Mouse (Mus musculus): ENCODE data around the gene Acad10. TPM values are rescaled to one million over a fixed set of nuclear protein-coding genes. Genes with fewer than 3 reads are reported as not detected.
A peak's percentile ranks its signal among the peaks of the same experiment; 100 is the strongest.
"Not testable (repeated sequence)": the region's sequence is repeated elsewhere in the genome, so short reads cannot be mapped to it uniquely, and the experiment has no call there.

The Acad10 gene
- total RNA-seq, 2 experiments from 2014 or later, result 4.2 to 4.3 TPM

DNA sequence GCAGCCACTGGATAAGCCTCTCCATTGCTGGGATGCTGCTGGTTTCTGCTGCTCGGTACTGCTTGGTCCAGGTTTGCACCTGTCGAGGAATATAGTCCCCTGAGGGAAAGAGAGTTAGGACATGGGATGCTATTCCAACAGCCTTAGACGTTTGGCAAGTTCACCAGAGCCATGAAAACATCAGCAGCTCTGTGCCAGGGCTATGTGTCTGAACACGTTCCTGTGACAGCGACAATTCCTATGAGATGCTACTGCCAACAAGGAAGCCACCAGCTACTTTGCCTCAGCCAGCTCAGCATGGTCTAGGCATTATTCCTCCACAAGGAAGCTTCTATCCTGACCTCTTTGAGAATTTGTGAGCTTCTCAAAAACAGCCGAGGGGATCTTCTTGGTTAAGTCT, 23.0 kb downstream of the Acad10 start:
- H3K27ac ChIP-seq, result no peak overlapping the region
- no peak overlapping the region for H3K4me3 ChIP-seq
- DNase-seq (ENCODE audit: low spot score in 2 of 2), result no peak
- TF ChIP-seq CTCF (conservative IDR thresholded peaks at IDR 0.05), result no peak

DNA sequence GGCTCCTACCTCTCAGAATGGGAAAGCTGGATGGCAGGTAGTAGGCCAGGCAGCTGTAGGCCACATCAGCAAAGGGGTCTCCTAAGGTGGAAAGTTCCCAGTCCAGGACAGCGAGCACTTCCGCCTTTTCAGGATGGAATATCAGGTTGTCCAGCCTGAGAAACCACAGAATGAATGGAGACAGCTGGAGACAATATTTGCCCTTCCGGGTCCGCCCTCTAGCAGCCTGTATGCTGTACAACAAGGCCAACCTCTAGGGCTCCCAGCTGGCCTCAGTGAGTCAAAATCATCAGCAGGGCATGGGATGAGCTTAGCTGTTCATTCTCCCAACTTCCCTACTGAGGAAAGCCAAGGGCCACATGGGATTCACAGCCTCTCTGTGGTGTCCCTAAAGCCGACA, 25.6 kb downstream of the Acad10 start:
- Histone ChIP-seq H3K27ac (no peak overlapping the region), H3K4me3 (no peak overlapping the region)
- DNase-seq (ENCODE audit: low spot score in 2 of 2), result no peak
- TF ChIP-seq CTCF (conservative IDR thresholded peaks at IDR 0.05), result no peak

DNA sequence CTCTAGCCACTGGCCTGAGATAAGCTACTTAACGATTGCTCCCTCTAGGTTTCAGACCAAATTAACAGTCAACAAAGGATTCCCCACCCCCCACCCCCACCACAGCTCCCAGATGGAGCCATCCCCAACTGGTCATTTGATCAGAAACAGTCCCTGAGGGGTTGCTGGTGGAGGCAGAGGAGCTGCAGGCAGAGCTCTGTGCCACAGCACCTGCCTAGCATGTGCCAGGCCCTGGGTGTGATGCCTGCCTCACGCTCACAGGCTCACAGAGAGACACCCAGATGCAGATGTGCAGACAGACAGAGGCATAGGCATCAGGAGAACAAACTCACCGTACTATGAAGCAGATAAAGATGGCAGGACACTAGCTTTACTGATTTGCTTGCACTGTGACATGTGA, 27.5 kb downstream of the Acad10 start:
- TF ChIP-seq CTCF (conservative IDR thresholded peaks at IDR 0.05), result no peak
- H3K4me3 ChIP-seq, result no peak overlapping the region
- no peak overlapping the region for H3K27ac ChIP-seq
- no peak for DNase-seq (ENCODE audit: low spot score in 2 of 2)

- not testable (repeated sequence) for H3K27ac ChIP-seq; H3K4me3 ChIP-seq; DNase-seq (ENCODE audit: low spot score in 2 of 2)
- peak; percentile 42 for TF ChIP-seq CTCF (conservative IDR thresholded peaks at IDR 0.05)
Observed at GRCm38 (mm10) chr5:121631106-121631647, 29.1 kb downstream of the Acad10 start.

GRCm38 (mm10) chr5:121627871-121628270, 32.4 kb downstream of the Acad10 start:
- peak; percentile 60 to 82 for DNase-seq (ENCODE audit: low spot score in 2 of 2)
- Histone ChIP-seq H3K27ac (no peak overlapping the region), H3K4me3 (no peak overlapping the region)
- peak; percentile 93 for TF ChIP-seq CTCF (conservative IDR thresholded peaks at IDR 0.05)

DNA sequence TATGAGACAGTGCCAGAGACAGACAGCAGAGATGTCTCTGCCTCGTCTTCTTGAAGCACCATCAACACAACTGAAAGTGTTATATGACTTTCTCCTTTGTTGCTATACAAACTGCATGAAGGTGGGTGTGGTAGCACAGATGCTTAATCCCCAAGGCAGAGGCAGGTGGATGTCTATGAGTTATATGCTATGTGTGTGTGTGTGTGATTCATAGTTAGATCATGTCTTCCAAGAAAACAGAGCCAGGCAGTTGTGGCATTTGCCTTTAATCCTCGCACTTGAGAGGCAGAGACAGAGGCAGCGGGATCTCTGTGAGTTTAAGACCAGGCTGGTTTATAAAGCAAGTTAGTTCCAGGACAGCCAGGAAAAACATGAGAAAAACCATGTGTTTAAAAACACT, 37.1 kb downstream of the Acad10 start:
- DNase-seq (ENCODE audit: low spot score in 2 of 2), result no peak
- TF ChIP-seq CTCF (conservative IDR thresholded peaks at IDR 0.05), result no peak
- no peak overlapping the region for H3K27ac ChIP-seq
- H3K4me3 ChIP-seq, result no peak overlapping the region

DNA sequence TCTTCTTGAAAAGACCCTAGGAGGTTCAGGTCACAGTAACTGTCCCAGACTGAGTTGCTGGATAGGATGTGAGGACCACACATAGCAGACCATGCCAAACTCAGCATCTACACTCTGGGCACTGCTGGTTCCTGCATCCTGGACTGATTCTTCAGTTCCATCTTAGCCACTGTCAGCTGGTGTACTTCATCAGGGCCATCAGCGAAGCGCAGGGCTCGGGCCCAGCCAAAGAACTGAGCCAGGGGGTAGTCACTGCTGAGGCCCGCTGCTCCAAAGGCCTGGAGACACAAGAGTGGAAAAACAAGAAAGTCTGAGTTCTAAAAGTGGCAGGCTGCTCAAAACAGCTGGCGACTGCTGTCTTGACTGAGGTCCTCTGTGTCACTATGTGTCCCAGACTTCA, 39.2 kb downstream of the Acad10 start:
- no peak for DNase-seq (ENCODE audit: low spot score in 2 of 2)
- H3K4me3 ChIP-seq, result no peak overlapping the region
- no peak overlapping the region for H3K27ac ChIP-seq
- no peak for TF ChIP-seq CTCF (conservative IDR thresholded peaks at IDR 0.05)

GRCm38 (mm10) chr5:121618592-121619513, 41.5 kb downstream of the Acad10 start, which contains the start of gene Acad12:
TSS of gene Acad12 (minus strand) at chr5:121618938.
- Histone ChIP-seq H3K4me3 (peak within 1 kb of the TSS; percentile 77), H3K27ac (peak within 1 kb of the TSS; percentile 98)
- peak; percentile 12; the same call in 1 of the 2 replicates for TF ChIP-seq CTCF (conservative IDR thresholded peaks at IDR 0.05)
- peak; percentile 63 to 74 for DNase-seq (ENCODE audit: low spot score in 2 of 2)

DNA sequence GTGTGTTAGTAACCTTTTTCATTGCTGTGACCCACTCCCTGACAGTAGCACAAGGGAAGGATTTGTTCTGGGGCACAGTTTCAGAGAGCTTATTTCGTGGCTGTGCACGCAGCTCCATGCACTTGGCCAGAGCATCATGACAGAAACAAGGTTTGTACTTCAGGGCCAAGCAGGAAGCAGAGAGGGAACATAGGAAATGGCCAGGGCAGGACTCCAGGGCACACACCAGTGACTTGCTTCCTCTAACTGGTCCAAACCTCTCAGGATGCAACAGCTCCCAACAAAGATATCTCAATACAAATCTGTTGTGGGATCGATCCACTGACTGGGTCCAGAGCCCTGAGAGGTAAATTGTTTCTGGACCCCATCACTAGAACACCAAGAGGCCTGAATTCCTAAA, 45.4 kb downstream of the Acad10 start:
- not testable (repeated sequence) for H3K4me3 ChIP-seq; DNase-seq (ENCODE audit: low spot score in 2 of 2); H3K27ac ChIP-seq

GRCm38 (mm10) chr5:121612036-121612435, 48.3 kb downstream of the Acad10 start:
- no peak overlapping the region for H3K4me3 ChIP-seq
- no peak overlapping the region for H3K27ac ChIP-seq
- no peak for DNase-seq (ENCODE audit: low spot score in 2 of 2)
- no peak for TF ChIP-seq CTCF (conservative IDR thresholded peaks at IDR 0.05)

GRCm38 (mm10) chr5:121609556-121610135, 50.7 kb downstream of the Acad10 start:
- not testable (repeated sequence) for H3K4me3 ChIP-seq; DNase-seq (ENCODE audit: low spot score in 2 of 2); H3K27ac ChIP-seq

DNA sequence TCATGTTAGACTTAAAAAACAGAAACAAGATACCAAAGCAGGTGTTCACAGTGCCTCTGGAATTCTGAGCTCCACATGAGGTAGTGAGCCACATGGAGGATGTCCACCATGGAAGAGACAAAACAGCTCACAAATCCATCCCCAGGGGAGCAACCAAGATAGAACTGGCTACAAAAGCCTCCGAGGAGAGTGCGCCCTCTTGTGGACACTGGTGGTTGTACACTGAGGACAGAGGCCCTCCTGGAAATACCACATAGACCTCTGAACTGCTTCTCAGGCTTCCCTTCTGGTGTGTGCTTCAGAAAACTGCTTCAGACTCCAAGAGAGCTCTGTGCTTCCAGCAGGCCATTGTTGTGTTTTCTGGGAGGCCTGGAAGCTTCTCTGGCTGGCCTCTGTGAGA, 54.2 kb downstream of the Acad10 start:
- peak; percentile 57 to 87 for DNase-seq (ENCODE audit: low spot score in 2 of 2)
- Histone ChIP-seq H3K4me3 (no peak overlapping the region), H3K27ac (no peak overlapping the region)
- peak; percentile 93 for TF ChIP-seq CTCF (conservative IDR thresholded peaks at IDR 0.05)

GRCm38 (mm10) chr5:121603815-121604214, 56.5 kb downstream of the Acad10 start:
- H3K27ac ChIP-seq; DNase-seq (ENCODE audit: low spot score in 2 of 2); H3K4me3 ChIP-seq: not testable (repeated sequence)
